Mouse (Mus musculus): Measurements from ENCODE around the gene Kansl1.

GRCm38 (mm10) chr11:104310226-104310887, 158.3 kb downstream of the Kansl1 start:
- TF ChIP-seq GATA1 (IDR thresholded peaks at IDR 0.05; ENCODE audit: borderline replicate concordance, low read length): no peak
- TF ChIP-seq FLI1 (IDR thresholded peaks at IDR 0.05; ENCODE audit: low read length): no peak
